Mouse (Mus musculus) bone marrow macrophage, adult 2 months (primary cell): Measurements from ENCODE around the gene Ccnjl.

Experiments used
- CTCF ChIP-seq: IDR thresholded peaks from 2 replicates; pipeline ENCODE4 v1.5.1; 2012; ENCODE audit warnings: low read depth, mild to moderate bottlenecking, low read length, moderate library complexity
- POLR2A ChIP-seq: IDR thresholded peaks from 2 replicates; pipeline ENCODE4 v1.6.1; 2012; ENCODE audit warnings: mild to moderate bottlenecking, low read depth, low read length, borderline replicate concordance

DNA sequence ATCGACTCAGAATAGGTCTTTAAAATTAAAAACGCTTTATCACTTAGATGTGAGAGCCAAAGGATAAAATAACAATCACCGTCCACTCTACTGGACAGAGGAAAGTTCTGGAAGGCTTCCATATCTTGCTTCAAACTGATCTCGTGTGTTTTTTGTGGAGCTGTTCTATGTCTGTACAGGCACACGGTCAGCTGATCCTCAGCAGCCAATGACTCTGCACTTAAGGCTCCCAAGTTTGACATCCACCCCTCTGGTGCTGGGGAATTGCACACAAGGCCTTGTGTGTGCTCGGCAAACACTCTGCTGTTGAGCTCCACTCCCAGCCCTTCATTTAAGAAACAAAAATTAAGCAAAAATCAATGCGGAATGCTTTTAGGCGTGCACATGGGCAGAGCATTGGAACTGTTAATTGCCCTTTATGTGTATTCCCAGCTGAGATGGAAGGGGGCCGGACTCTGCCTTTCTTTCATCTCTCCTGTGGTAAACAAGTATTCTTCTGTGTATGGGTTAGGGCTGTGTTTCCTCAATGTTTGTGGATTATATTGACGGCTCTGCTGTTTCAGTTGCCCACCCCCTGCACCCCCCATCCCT is 35.2 kb downstream of the Ccnjl start:
- TF ChIP-seq POLR2A (no peak), CTCF (no peak)
